Mouse (Mus musculus): Measurements from ENCODE around the gene C5ar2.
"Not testable (repeated sequence)": the region's sequence is repeated elsewhere in the genome, so short reads cannot be mapped to it uniquely, and the experiment has no call there.

C5ar2 gene

DNA sequence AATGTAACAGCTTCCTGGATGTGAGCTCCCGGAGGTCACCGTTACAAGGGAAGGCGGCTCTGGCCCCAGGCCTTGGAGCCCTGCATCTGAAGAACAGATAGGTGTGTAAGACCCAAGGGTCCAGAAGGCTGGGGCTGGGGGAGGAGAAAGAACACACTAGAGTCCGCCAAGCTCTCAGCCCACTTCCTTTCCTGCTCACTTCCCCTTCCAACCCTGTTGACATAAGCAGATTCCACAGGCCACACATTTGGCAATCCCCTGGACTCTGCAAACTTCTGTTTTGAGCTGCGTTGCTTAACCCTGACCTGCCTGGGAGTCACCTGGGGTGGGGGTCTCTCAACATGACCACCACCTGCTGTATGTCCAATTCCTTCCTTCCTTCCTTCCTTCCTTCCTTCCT is at the start of gene C5ar2:
Gene C5ar2 (minus strand): TSS at position 88 of the 400 bp plus-strand sequence.
- no peak for DNase-seq (ENCODE audit: low read depth, low spot score)

DNA sequence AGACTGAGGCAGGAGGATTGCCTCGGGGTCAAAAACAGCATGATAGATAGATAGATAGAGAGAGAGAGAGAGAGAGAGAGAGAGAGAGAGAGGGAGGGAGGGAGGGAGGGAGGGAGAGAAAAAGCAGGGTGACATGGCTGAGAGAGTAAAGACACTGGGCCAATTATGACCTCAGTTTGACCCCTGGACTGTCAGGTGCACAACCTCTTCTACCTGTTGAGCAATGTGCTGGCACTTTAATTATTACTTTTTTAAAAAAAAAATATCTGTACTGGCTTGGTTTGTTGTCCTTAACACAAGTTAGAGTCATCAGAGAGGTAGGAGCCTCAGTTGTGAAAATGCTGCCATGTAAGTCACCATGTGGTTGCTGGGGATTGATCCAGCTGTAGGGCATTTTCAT is 43.8 kb upstream of the C5ar2 start:
- no peak for DNase-seq (ENCODE audit: low read depth, low spot score)

DNA sequence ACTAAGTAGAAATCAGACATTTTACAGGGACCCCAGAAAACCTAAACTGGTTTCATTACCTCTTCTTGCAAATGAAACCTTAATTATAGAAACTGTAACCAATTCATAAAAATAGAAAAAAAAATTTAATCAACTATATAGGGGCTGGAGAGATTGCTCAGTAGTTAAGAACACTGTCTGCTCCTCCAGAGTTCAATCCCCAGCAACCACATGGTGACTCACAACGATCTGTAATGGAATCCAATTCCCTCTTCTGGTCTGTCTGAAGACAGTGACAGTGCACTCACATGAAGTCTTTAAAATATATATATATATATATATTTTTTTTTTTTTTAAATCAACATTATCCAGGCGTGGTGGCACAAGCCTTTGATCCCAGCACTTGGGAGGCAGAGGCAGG is 43.1 kb upstream of the C5ar2 start:
- DNase-seq (ENCODE audit: low read depth, low spot score): no peak

DNA sequence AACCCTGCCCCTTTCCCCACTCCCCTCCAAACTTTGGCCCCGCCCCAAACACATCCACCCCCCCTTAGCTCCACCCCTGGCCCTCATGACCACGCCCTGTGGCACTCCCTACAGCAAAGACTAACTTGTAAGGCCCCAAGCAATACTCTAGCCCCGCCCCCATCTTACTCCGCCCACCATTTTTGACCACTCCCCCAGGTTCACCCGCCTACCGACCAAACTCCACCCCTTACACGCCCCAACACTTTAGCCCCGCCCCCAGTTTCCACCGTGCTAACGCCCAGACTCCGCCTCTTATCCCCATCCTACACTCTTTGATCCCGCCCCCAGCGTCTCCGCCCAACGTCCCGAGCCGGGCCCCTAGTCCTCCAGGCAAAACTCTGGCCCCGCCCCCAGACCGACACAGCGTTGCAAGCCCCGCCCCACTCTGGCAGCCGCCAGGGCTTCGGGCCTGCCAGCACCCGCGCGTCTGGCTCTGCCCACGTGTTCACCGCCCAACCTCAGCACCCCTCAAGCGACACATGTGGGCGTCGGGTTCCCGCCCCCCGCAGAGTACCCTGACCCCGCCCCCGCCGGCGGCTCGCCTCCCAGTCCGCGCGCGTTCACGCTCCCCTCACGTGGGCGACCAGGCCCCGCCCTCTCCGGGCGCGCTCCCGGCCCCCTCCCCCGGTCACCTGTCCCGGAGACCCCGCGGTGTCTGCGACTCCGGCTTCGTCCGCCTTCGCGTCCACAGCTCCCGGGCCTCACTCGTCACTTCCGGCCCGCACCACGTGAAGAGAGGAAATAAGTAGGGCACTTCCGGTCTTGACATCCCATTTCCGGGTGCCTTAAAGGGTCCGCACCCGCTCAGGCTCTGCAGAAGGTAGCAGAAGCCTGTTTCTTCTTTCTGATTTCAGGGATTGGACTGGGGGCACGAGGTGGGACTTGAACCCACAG is 42.3 kb upstream of the C5ar2 start, which contains the start of gene Ccdc9:
Gene Ccdc9 (minus strand): TSS at position 770 of the 936 bp plus-strand sequence.
- peak; percentile 100 for DNase-seq (ENCODE audit: low read depth, low spot score)

DNA sequence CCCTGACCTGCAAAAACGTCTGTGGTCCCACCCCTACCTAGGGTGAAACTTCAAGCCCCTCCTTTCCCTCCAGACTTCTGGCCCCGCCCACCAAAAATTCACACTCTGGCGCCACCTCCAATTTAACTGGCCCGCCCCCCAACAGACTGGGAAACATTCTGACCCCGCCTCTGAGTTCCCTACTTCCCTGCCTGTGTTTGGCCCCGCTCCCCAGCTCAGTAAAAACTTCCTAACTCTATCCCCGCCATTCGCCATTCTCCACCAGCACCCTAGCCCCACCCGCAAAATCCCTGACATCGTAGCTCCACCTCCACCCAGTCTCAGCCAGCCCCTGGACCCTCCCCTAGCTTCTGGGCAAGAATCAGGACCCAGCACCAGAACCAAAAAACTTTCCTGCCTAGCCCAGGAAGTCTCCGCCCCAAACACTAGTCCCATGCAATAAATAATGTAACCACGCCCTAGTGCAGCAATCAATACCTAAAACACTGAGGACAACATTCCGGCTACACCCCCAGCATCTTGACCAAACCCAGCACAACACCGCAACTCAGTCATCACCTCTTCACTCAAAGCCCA is 41.6 kb upstream of the C5ar2 start:
- peak; percentile 82 for DNase-seq (ENCODE audit: low read depth, low spot score)

DNA sequence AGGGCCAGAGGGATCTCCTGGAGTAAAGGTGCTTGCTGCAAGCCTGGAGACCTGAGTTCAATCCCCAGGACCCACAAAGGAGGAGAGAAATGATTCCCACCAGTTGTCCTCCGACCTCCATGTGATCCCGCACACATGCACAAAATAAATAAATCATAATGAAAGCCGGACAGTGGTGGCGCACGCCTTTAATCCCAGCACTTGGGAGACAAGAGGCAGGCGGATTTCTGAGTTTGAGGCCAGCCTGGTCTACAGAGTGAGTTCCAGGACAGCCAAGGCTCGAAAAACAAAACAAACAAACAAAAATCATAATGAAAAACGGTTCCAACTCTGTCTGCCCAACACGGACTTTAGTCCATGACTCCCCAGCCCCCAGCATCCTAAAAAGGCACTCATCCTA is 41.0 kb upstream of the C5ar2 start:
- DNase-seq (ENCODE audit: low read depth, low spot score): no peak

DNA sequence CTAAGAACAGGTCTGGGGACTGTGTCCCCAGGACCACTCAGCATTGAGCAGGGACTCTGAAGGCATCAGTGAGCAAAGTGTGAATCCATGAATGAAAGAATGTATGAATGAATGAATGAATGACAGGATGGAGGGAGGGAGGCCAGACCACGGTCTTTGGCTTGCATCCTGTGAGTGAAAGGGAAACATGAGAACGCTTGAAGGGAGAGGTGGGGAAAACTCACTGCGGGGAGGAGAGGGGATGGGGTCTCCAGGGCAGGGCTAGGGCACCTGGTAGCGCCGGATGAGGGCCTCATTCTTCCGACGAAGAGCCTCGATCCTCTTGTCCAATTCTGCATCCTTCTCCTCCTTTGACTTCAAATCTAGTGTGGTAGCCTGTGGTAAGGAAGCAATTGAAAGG is 40.0 kb upstream of the C5ar2 start:
- no peak for DNase-seq (ENCODE audit: low read depth, low spot score)

DNA sequence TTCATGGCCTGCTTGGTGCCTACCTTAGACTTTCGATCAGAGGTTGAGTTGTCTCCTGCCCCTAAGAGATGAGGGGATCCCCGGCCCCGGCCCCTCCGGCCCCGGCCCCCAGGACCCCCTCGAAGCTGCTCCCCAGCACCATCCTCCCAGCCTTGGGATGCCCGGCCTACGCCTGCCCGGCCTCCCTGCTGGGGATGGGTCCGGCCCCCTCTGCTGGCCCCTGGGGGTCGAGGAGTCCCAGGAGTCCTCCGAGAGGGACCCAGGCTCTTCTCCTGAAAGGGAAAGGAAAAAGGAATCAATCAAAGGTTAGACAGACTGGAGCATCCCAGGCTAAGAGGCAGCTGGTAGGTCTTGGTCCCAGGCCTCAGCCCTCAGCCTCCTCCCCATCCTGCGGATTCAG is 38.4 kb upstream of the C5ar2 start:
- DNase-seq (ENCODE audit: low read depth, low spot score): no peak

DNA sequence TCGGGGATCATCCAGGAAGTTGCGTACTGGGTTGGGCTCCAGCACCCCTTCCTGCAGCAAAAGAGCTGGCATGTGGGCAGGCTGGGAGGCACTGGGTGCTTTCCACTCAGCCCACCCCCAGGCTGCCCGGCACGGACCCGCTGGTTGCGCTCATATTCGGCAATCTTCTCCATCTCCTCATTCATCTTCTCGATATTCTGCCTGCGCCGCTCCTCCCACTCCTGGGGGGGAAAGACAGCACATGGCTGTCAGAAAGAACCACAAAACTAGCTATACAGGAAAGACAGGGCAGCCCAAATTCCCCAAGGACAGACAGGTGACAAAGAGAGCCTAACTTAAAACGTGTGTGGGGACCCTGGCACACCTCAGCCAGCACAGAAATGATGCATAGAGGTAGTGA is 36.8 kb upstream of the C5ar2 start:
- no peak for DNase-seq (ENCODE audit: low read depth, low spot score)

DNA sequence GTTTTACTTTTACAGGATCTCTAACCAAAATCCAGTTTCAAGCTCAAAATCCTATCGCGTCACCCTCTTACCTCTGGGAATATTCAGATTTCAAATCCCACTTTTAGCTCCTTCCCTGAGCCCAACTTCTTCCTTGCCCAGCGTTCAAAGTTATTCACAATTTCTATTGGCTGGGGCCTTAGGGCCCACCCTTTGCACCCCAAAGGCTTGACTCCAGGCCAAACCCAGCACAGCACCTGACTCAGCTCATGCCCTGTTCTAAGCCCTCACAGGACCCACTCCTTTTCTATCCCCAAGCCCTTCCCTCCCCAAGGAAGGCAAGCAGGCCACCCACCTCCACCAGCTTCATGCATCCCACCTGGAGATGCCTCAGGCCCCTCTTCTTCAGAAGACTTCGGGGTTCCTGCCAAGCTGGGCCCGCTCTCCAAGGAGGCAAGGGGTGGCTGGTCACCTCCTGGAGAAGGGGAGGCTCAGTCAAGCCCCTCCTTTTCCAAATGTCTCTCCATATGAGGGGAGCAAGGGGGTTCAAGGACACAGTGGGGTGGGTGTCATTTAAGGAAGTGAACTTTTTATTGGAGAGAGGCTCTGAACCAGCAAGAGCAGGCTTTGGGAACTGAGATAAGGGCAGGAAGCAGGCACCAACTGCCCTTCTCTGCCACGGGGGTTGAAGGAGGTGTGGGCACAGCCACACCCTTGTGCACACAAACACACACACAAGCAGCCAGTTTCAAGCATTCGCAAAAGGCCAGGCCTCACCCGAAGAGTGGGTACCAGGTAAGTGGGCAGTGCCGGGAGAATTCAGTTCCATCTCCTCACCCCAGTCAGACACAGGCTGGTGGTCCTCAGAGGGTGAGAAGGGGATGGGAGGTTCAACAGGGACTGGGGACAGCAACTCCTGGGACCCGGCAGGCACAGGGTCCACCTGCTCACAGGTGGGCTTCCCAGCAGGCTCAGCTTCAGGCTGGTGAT is 31.3 kb upstream of the C5ar2 start:
- peak; percentile 27 for DNase-seq (ENCODE audit: low read depth, low spot score)

DNA sequence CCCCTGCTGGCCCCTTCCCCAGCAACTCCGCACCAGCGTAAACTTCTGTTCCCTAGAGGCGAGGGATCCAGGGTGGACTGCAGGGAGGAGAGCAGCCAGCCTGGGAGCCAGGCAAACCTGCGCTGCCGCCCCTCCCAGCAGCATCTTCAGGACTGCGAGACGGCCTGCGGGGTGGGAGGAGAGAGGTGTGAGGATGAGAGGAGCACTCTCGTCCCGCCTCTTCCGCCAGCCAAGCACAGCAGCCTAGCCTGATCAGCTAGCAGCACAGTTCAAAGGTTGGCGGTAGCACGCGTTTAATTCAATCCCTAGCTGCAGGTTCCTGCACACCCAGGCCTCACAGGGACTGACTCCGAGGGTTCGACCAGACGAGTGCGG is 29.8 kb upstream of the C5ar2 start:
- DNase-seq (ENCODE audit: low read depth, low spot score): no peak

DNA sequence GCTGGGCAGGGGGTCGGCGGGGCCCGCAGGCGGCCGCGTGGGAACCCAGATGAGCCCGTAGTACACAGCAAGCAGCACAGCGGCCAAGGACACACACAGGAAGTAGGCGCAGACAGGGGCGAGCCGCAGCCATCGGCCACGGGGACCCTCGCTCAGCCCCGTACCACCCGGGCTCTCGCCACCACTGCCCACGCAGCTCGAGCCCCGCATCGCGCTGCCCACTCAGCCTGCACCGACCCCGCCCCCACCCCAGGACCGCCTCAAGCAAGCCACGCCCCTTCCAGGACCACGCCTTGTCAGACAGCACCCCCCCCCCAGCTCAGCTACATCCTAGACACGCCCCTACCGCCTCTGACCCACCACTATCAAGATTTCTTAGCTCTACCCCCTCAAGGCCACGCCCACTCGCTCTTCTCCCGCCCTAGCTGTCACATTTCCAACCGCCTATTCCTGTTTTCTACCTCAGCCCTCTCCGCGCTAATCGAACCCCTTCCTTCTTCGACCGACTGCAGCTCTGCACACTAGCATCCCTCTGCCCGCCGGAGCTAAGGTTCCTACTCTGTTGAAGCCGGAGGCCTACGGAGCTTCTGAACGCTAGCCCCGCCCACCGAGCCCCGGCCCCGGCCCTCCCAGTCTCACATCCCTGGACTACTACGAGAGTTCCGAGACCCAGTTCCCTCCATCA is 29.3 kb upstream of the C5ar2 start, which contains the start of gene Inafm1:
Gene Inafm1 (minus strand): TSS at position 537 of the 685 bp plus-strand sequence.
- DNase-seq (ENCODE audit: low read depth, low spot score): peak; percentile 98

DNA sequence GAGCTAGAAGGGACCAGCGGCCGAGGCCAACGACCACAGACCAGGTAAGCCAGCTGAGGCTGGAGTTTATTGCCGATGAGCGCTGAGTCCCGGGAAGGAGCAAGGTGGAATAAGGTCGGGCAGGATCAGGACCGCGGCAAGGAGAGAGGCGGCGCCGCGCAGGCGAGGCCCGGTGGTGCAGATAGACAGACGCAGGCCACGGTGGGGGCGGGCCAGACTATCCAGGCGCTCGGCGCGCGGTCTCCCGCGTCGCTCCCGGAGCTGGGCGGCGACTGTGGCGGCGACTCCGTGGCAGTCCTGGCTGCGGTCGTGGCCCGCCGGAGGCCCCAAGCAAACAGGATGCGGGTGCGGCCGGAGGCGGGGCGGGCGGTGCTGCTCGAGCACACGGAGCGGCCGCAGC is 28.7 kb upstream of the C5ar2 start:
- no peak for DNase-seq (ENCODE audit: low read depth, low spot score)

DNA sequence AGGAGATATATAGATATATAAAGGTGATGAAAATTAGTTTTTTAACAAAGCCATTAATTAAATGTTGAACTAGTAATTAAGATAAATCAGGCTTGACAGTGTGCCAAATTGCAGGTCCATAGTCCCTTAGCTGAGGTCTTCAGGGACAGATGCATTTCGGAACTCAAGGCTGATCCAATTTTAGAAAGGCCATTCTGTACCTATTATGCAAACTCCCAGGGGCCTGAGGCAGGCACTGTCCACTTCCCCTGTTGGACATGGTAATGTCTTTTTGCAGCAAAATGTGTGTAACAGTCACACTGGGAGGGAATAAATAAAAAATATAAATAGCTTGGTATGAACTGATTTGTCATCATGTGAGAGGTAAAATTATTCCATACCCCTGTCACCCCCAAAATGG is 27.2 kb upstream of the C5ar2 start:
- no peak for DNase-seq (ENCODE audit: low read depth, low spot score)

DNA sequence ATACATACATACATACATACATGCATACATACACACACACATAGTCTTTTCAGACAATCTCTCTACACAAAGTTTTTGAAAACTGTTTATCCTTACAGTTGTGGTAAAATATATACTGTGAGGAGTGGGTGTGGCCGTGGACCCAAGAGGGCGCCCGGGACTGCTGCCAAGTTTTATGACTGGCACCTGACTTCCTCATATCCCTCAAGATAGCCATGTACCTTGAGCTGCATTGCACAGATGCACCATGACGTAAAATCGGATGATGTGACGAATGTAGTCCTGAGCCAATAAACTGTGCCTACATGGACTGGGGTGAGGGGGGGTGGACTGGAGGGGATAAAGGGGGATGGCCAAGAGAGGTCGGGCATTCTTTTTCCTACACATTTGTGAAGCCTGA is 22.6 kb upstream of the C5ar2 start:
- DNase-seq (ENCODE audit: low read depth, low spot score): not testable (repeated sequence)

DNA sequence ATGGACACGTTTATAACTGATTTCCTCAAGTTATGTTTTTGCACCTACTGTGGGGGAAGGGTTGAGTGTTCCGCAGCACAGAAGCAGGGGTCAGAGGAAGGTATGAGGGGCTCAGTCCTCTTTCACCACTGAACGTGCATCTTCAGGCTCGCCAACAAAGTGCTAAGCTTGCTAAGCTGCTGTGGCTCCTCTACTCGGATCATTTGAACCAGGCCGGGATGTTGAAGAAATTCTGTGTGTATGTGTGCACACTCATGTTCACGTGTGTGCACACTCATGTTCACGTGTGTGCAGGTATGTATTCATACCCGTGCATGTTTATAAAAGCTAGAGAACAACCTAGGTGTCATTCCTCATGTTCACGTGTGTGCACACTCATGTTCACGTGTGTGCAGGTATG is 21.9 kb upstream of the C5ar2 start:
- DNase-seq (ENCODE audit: low read depth, low spot score): no peak

DNA sequence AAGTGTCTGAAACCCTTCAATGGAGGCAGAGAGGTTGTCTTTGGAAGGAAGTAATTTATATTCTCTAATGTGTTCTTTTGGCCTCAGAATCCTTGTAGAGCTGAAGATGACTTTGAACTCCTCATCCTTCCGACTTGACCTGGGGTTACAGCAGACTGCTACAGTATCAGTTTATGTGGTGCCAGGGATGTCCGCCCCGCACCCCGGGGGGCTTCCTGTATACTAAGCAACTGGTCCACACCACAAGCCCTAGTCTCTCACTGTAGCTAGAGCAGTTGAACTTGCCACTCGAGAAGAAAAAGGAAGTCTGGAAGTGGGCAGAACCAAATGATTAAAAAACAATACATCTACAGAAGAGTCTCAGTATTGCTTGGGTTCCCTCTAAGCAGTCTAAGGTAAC is 19.9 kb upstream of the C5ar2 start:
- DNase-seq (ENCODE audit: low read depth, low spot score): no peak

DNA sequence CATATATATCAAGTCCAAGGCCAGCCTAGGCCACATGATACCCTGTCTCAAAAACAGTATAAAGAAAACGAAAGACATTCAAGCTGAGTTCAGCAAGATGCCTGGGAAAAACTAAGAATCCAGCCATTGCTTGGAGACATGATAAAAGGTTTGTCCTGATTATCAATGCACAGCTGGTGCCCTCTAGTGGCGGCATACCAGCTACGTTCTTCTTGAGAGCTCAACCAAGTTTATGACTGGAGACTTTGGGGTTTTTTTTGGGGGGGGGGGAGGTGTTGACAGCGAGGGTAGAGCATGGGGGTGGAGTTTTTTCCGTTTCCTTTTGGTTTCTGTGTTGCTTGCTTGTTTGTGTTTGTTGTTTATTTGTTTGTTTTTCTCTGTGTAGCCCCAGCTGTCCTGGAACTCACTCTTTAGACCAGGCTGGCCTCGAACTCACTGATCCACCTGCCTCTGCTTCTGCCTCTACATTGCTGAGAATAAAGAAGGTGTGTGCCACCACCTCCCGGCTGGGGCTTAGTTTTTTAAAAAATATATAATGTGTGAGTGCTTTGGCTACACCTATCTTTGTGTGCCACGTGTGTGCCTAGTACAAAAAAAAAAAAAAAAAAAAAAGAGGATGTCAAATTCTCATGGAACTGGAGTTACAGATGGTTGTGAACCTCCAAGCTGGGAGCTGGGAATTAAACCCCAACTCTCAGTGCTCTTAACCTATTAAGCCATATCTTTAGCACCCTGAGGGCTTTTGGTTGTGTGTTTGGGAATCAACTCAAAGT is 19.2 kb upstream of the C5ar2 start:
- peak; percentile 82 for DNase-seq (ENCODE audit: low read depth, low spot score)

DNA sequence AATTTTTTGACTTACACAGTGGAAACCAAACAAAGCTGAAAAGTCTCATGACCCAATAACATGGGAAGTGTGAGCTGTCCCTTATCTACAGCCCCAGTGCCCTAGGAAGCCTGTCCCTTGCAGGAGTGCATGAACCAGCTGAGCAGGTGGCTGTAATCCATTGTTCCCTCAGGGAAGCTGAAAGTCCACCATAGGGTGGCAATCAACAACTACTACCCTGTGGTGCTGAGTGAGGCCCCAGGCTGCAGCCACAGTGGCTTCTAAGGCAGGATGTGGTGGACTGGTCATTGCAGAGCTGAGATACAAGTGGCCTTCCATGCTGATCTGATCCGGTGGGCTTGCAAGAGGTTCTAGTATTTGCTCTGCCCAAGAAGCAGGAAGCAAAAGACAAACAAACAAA is 17.1 kb upstream of the C5ar2 start:
- DNase-seq (ENCODE audit: low read depth, low spot score): no peak

DNA sequence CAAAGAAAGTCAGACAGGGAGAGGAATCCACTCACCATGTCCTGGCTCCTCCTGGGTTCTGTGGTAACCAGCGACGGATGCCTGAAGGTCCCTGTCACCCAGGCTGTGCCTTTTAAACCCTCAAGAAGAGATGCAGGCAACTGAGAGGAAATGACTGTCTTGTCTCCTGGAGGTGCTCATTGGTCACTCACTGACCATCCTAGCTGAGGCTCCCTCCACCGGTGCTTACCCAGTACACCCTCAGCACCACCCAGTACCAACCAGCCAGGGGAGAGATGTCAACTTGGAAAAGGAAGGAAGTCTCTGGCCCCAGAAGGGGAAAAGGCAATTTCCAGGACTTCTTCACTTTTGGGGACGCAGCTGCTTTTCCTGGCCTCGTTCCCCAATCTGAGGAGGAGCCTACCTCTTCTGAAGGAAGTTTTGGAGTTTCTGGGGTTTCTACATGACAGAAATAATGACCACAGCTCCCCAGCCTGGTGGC is 15.2 kb upstream of the C5ar2 start, which contains the start of gene C5ar1:
Gene C5ar1 (minus strand): TSS at position 431 of the 481 bp plus-strand sequence.
- DNase-seq (ENCODE audit: low read depth, low spot score): no peak
